Mouse (Mus musculus): Measurements from ENCODE around the gene 4933417A18Rik. TPM values are rescaled to one million over a fixed set of nuclear protein-coding genes. Genes with fewer than 3 reads are reported as not detected.
A peak's percentile ranks its signal among the peaks of the same experiment; 100 is the strongest.
"Not testable (repeated sequence)": the region's sequence is repeated elsewhere in the genome, so short reads cannot be mapped to it uniquely, and the experiment has no call there.

The 4933417A18Rik gene
- polyA plus RNA-seq, 1 experiment from 2014 or later: not detected

DNA sequence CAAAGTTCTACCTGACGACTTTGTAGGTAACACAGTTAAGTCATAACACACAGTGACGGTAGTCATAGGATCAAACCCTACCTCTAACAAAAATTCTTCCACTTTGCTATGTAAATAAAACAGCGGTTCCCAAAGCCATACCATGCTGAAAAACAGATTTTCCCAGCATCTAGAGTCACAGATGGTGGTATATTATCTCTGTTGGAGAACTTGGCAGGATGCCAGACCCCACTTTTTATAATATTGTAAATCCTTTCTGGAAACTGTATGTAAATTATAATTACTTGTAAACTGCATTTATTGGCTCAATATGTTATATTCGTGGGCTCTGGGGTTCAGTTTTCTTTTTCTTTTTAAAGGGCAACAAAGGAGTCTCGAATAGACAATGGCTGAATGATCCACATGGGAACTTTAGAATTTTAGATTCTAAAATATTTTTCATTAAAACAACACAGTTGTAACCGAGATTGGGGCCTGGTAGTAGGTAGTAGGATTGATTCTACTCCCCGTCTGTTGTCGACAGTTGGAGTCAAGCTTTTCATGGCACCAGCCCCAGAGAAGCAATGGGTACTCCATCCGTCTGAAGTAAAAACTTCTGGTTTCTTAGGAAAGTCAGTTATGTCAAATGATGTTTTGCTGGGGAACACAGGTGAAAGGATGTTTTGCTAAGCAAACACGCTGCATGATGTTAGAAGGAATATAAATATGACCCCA lies 10.9 kb downstream of the 4933417A18Rik start:
- Histone ChIP-seq H3K4me3 (ENCODE audit: low read depth, low read length) (no peak overlapping the region), H3K4me2 (ENCODE audit: low read depth, low read length) (no peak overlapping the region), H3K9me3 (ENCODE audit: control insufficient read depth, low read length) (no peaks in the 10 kb centered on the region), H3K4me1 (ENCODE audit: control insufficient read depth, insufficient read depth, low read length) (no peaks in the 10 kb centered on the region), H3K27me3 (replicated peaks; ENCODE audit: control insufficient read depth, insufficient read depth, low read length) (no peaks in the 10 kb centered on the region), H3K36me3 (ENCODE audit: control insufficient read depth, insufficient read depth, low read length) (no peaks in the 10 kb centered on the region), H3K27ac (replicated peaks; ENCODE audit: low read depth, low read length) (no peak overlapping the region), H3K9ac (ENCODE audit: low read depth, low read length) (no peak overlapping the region)
- DNase-seq (ENCODE audit: low spot score) (peak; percentile 28), ATAC-seq (ENCODE audit: low read depth) (no peak)
- 56% methylated on average over 10 of the region's 10 CpGs for WGBS

DNA sequence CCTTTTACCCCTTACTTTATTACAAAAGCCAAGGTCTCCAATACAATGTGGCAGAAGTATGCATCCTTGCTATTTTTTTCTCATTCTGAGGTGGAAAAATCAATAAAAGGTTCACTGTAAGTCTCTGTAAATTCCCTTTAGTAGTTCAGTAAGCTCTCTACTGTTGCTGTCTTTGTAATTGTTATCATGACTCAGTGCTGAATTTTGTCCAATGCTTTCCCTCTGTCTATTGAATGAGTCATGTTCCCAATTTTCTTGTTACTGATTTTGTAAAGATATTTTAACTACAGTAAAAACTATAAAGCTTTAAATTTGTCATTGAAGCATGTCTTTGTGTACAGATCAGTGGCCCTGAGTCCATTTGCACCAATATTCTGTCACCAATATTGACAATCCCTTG lies 18.2 kb downstream of the 4933417A18Rik start:
- H3K36me3 ChIP-seq (ENCODE audit: control insufficient read depth, insufficient read depth, low read length): no peaks in the 10 kb centered on the region
- H3K9me3 ChIP-seq (ENCODE audit: control insufficient read depth, low read length): no peaks in the 10 kb centered on the region
- H3K27me3 ChIP-seq (replicated peaks; ENCODE audit: control insufficient read depth, insufficient read depth, low read length): no peaks in the 10 kb centered on the region
- no peaks in the 10 kb centered on the region for H3K4me1 ChIP-seq (ENCODE audit: control insufficient read depth, insufficient read depth, low read length)
- H3K4me2 ChIP-seq (ENCODE audit: low read depth, low read length): no peak overlapping the region
- H3K27ac ChIP-seq (replicated peaks; ENCODE audit: low read depth, low read length): no peak overlapping the region
- no peak overlapping the region for H3K9ac ChIP-seq (ENCODE audit: low read depth, low read length)
- no peak for ATAC-seq (ENCODE audit: low read depth)
- no peak for DNase-seq (ENCODE audit: low spot score)
- no peak overlapping the region for H3K4me3 ChIP-seq (ENCODE audit: low read depth, low read length)

GRCm38 (mm10) chr13:34951437-34951836 lies 27.2 kb downstream of the 4933417A18Rik start:
- H3K27me3 ChIP-seq (replicated peaks; ENCODE audit: control insufficient read depth, insufficient read depth, low read length); H3K4me1 ChIP-seq (ENCODE audit: control insufficient read depth, insufficient read depth, low read length); H3K9me3 ChIP-seq (ENCODE audit: control insufficient read depth, low read length); H3K9ac ChIP-seq (ENCODE audit: low read depth, low read length); H3K4me2 ChIP-seq (ENCODE audit: low read depth, low read length); DNase-seq (ENCODE audit: low spot score); ATAC-seq (ENCODE audit: low read depth); H3K36me3 ChIP-seq (ENCODE audit: control insufficient read depth, insufficient read depth, low read length); H3K27ac ChIP-seq (replicated peaks; ENCODE audit: low read depth, low read length); H3K4me3 ChIP-seq (ENCODE audit: low read depth, low read length): not testable (repeated sequence)
- WGBS: 92% methylated on average over 2 of the region's 2 CpGs

GRCm38 (mm10) chr13:34956901-34957300 lies 32.7 kb downstream of the 4933417A18Rik start:
- H3K36me3 ChIP-seq (ENCODE audit: control insufficient read depth, insufficient read depth, low read length): no peaks in the 10 kb centered on the region
- ATAC-seq (ENCODE audit: low read depth) (no peak), DNase-seq (ENCODE audit: low spot score) (no peak)
- no peak overlapping the region for H3K4me2 ChIP-seq (ENCODE audit: low read depth, low read length)
- H3K9me3 ChIP-seq (ENCODE audit: control insufficient read depth, low read length): no peaks in the 10 kb centered on the region
- H3K4me3 ChIP-seq (ENCODE audit: low read depth, low read length): no peak overlapping the region
- 90% methylated on average over 4 of the region's 4 CpGs for WGBS
- H3K27ac ChIP-seq (replicated peaks; ENCODE audit: low read depth, low read length): no peak overlapping the region
- H3K9ac ChIP-seq (ENCODE audit: low read depth, low read length): no peak overlapping the region
- H3K4me1 ChIP-seq (ENCODE audit: control insufficient read depth, insufficient read depth, low read length): no peaks in the 10 kb centered on the region
- H3K27me3 ChIP-seq (replicated peaks; ENCODE audit: control insufficient read depth, insufficient read depth, low read length): no peaks in the 10 kb centered on the region

- not testable (repeated sequence) for H3K36me3 ChIP-seq (ENCODE audit: control insufficient read depth, insufficient read depth, low read length); H3K4me2 ChIP-seq (ENCODE audit: low read depth, low read length); DNase-seq (ENCODE audit: low spot score); H3K27me3 ChIP-seq (replicated peaks; ENCODE audit: control insufficient read depth, insufficient read depth, low read length); H3K27ac ChIP-seq (replicated peaks; ENCODE audit: low read depth, low read length); H3K4me3 ChIP-seq (ENCODE audit: low read depth, low read length); H3K9me3 ChIP-seq (ENCODE audit: control insufficient read depth, low read length); H3K9ac ChIP-seq (ENCODE audit: low read depth, low read length); ATAC-seq (ENCODE audit: low read depth); H3K4me1 ChIP-seq (ENCODE audit: control insufficient read depth, insufficient read depth, low read length)
- 85% methylated on average over 3 of the region's 3 CpGs for WGBS
Measured at GRCm38 (mm10) chr13:34958158-34958557, 33.9 kb downstream of the 4933417A18Rik start.

DNA sequence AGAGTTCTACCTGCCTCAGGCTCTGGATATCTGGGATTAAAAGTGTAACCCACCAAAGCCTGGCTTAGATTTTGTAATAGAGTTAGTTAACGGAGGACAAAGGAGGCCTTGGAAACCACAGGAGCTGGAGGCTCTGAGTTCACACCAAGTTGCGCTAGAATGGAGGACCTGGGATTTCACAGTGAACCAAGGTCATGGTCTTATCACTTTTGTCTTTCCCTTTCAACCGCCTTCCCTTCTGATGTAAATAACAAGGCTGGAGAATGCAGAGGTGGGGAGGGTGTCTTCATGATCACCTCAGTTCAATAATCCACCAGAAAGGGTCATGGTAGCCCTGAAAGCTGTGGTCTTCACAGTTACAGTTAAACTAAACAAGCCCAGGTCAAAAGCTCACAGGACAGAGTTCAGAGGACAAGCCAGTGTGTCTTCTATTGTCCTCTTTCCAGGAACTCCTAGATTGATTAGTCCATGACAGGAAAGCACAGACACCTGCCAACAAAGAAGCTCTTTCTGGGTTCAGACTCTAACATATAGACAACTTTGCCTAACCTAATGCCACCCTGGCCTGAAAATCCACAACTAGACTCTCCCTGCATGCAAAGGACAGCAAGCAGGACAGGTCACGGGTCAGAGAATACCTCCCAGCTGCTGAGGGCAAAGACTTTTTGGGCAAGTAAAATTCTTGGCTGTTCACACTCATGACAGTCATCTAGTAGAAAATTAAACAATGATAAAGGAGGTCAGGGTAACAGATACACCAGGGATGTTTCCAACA lies 37.0 kb downstream of the 4933417A18Rik start:
- Histone ChIP-seq H3K9ac (ENCODE audit: low read depth, low read length) (no peak overlapping the region), H3K27ac (replicated peaks; ENCODE audit: low read depth, low read length) (no peak overlapping the region), H3K4me3 (ENCODE audit: low read depth, low read length) (no peak overlapping the region), H3K27me3 (replicated peaks; ENCODE audit: control insufficient read depth, insufficient read depth, low read length) (peaks cover 10% of the 10 kb centered on the region; the same call in 1 of the 2 replicates), H3K9me3 (ENCODE audit: control insufficient read depth, low read length) (no peaks in the 10 kb centered on the region), H3K4me2 (ENCODE audit: low read depth, low read length) (no peak overlapping the region), H3K36me3 (ENCODE audit: control insufficient read depth, insufficient read depth, low read length) (no peaks in the 10 kb centered on the region), H3K4me1 (ENCODE audit: control insufficient read depth, insufficient read depth, low read length) (peaks cover 5% of the 10 kb centered on the region; the same call in 1 of the 2 replicates)
- WGBS: 76% methylated on average over 4 of the region's 4 CpGs
- no peak for ATAC-seq (ENCODE audit: low read depth)
- DNase-seq (ENCODE audit: low spot score): no peak

DNA sequence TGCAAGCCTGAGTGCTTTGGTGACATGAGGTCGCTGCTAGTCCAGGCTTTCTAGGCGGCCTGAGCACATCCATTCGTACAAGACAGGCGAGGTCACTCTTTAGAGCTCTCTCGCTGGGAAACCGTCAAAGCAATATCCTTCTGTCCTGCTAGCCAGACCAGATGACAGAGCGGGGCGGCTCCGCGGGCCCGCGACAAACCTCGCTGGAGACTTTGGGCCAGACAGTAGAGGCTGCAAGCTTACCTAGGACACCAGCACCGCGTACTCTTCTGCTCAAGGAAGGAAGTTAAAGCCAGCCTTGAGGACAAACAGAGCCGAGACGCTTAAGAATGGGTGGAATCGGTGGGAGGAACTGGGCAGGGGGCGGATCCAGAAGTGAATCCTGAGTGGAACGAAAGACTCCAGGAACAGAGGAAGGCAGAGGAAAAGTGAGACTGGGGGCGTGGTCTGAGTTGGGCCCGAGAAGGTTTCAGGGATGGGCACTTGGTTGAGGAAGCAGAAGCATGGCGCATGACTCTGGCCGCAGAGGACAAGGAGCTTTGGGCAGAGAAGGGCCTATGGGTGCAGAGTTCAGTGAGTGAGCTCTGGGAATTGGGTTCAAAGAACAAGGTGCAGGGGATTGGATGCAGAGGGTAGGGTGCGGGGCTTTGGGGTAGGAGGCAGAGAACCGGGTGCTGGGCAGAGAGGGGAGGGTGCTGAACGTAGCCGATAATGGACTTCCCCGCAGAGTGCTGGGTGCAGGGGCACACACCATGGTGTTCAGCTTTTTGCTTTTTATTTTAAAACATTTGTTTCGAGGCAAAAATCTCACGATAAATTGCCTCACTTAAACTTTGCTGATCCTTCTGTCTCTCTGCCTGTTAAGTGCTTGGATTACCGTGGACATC lies 39.5 kb downstream of the 4933417A18Rik start, which contains the start of gene Eci3:
Gene Eci3, minus strand, starts transcription at position 300 of the 887 bp plus-strand sequence.
- Histone ChIP-seq H3K27me3 (replicated peaks; ENCODE audit: control insufficient read depth, insufficient read depth, low read length) (peaks cover 13% of the 10 kb centered on the region; the same call in 1 of the 2 replicates), H3K9ac (ENCODE audit: low read depth, low read length) (peak within 1 kb of the TSS; percentile 59), H3K9me3 (ENCODE audit: control insufficient read depth, low read length) (no peaks in the 10 kb centered on the region), H3K27ac (replicated peaks; ENCODE audit: low read depth, low read length) (no peak within 1 kb of the TSS), H3K4me2 (ENCODE audit: low read depth, low read length) (peak within 1 kb of the TSS; percentile 66), H3K36me3 (ENCODE audit: control insufficient read depth, insufficient read depth, low read length) (no peaks in the 10 kb centered on the region), H3K4me3 (ENCODE audit: low read depth, low read length) (peak within 1 kb of the TSS; percentile 45), H3K4me1 (ENCODE audit: control insufficient read depth, insufficient read depth, low read length) (peaks cover 5% of the 10 kb centered on the region; the same call in 1 of the 2 replicates)
- ATAC-seq (ENCODE audit: low read depth): peak; percentile 79
- peak; percentile 82 for DNase-seq (ENCODE audit: low spot score)
- 7% methylated on average over 32 of the region's 32 CpGs for WGBS

DNA sequence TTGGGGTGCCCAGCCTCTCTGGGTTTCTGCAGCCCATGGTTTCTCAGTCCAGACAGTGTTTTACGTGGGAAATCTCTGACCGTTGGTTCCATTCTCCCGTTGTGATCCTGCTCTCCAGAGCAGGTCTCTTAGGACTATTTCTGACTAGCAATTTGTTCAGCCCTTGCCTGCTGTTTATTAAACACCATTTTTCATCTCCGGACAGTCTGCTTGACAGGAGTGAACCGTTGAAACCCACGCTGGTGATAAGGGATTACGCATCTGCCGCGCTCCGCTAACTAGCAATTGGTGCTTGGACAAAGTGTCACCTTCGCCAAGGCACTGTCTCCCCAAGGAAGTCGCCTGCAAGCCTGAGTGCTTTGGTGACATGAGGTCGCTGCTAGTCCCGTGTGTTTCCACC lies 40.2 kb downstream of the 4933417A18Rik start:
- no peaks in the 10 kb centered on the region for H3K36me3 ChIP-seq (ENCODE audit: control insufficient read depth, insufficient read depth, low read length)
- peak overlapping the region; percentile 45 for H3K4me3 ChIP-seq (ENCODE audit: low read depth, low read length)
- H3K9ac ChIP-seq (ENCODE audit: low read depth, low read length): peak overlapping the region; percentile 59
- no peak for ATAC-seq (ENCODE audit: low read depth)
- H3K27ac ChIP-seq (replicated peaks; ENCODE audit: low read depth, low read length): no peak overlapping the region
- peaks cover 13% of the 10 kb centered on the region; the same call in 1 of the 2 replicates for H3K27me3 ChIP-seq (replicated peaks; ENCODE audit: control insufficient read depth, insufficient read depth, low read length)
- peak; percentile 5 for DNase-seq (ENCODE audit: low spot score)
- 7% methylated on average over 14 of the region's 14 CpGs for WGBS
- H3K4me1 ChIP-seq (ENCODE audit: control insufficient read depth, insufficient read depth, low read length): peaks cover 5% of the 10 kb centered on the region; the same call in 1 of the 2 replicates
- H3K9me3 ChIP-seq (ENCODE audit: control insufficient read depth, low read length): no peaks in the 10 kb centered on the region
- H3K4me2 ChIP-seq (ENCODE audit: low read depth, low read length): peak overlapping the region; percentile 66

All from embryonic facial prominence, embryonic 14.5 days (tissue).